Mouse (Mus musculus): ENCODE measurements around the gene Afg3l1. TPM values are rescaled to one million over a fixed set of nuclear protein-coding genes. Genes with fewer than 3 reads are reported as not detected.
A peak's percentile ranks its signal among the peaks of the same experiment; 100 is the strongest.
"Not testable (repeated sequence)": the region's sequence is repeated elsewhere in the genome, so short reads cannot be mapped to it uniquely, and the experiment has no call there.

The Afg3l1 gene
- polyA plus RNA-seq (2012; rRNA removed): 28.2 and 32.5 TPM in 2 replicates

- Histone ChIP-seq H3K27ac (ENCODE audit: insufficient read depth, low read length) (peak within 1 kb of the TSS; percentile 85), H3K4me3 (replicated peaks; ENCODE audit: insufficient read depth, low read depth, low read length) (peak within 1 kb of the TSS; percentile 92), H3K4me1 (ENCODE audit: control insufficient read depth, insufficient read depth, low read length) (peaks cover 10% of the 10 kb centered on the region; the same call in 1 of the 2 replicates), H3K27me3 (ENCODE audit: control insufficient read depth, insufficient read depth, low read length) (no peaks in the 10 kb centered on the region)
- under 1% methylated on average over 58 of the region's 58 CpGs for WGBS
- TF ChIP-seq POLR2A (IDR thresholded peaks at IDR 0.05; ENCODE audit: borderline replicate concordance, insufficient read depth, low read length) (peak; percentile 74), CTCF (IDR thresholded peaks at IDR 0.05; ENCODE audit: borderline replicate concordance, insufficient read depth, low read depth, low read length) (no peak)
- DNase-seq: peak; percentile 95 to 97
Observed at GRCm38 (mm10) chr8:123477737-123478258, at the start of gene Afg3l1. TSS of gene Afg3l1 (plus strand) at chr8:123477903.

GRCm38 (mm10) chr8:123428343-123428893, 49.3 kb upstream of the Afg3l1 start:
- peaks cover 13% of the 10 kb centered on the region for H3K4me1 ChIP-seq (ENCODE audit: control insufficient read depth, insufficient read depth, low read length)
- H3K27ac ChIP-seq (ENCODE audit: insufficient read depth, low read length): no peak overlapping the region
- 97% methylated on average over 29 of the region's 29 CpGs for WGBS
- no peak overlapping the region for H3K4me3 ChIP-seq (replicated peaks; ENCODE audit: insufficient read depth, low read depth, low read length)
- DNase-seq: no peak
- no peak for TF ChIP-seq CTCF (IDR thresholded peaks at IDR 0.05; ENCODE audit: borderline replicate concordance, insufficient read depth, low read depth, low read length)
- no peak for TF ChIP-seq POLR2A (IDR thresholded peaks at IDR 0.05; ENCODE audit: borderline replicate concordance, insufficient read depth, low read length)
- no peaks in the 10 kb centered on the region for H3K27me3 ChIP-seq (ENCODE audit: control insufficient read depth, insufficient read depth, low read length)

- 97% methylated on average over 23 of the region's 23 CpGs for WGBS
- Histone ChIP-seq H3K27ac (ENCODE audit: insufficient read depth, low read length) (no peak overlapping the region), H3K4me1 (ENCODE audit: control insufficient read depth, insufficient read depth, low read length) (peaks cover 11% of the 10 kb centered on the region), H3K27me3 (ENCODE audit: control insufficient read depth, insufficient read depth, low read length) (no peaks in the 10 kb centered on the region), H3K4me3 (replicated peaks; ENCODE audit: insufficient read depth, low read depth, low read length) (no peak overlapping the region)
- DNase-seq: no peak
- TF ChIP-seq CTCF (IDR thresholded peaks at IDR 0.05; ENCODE audit: borderline replicate concordance, insufficient read depth, low read depth, low read length) (no peak), POLR2A (IDR thresholded peaks at IDR 0.05; ENCODE audit: borderline replicate concordance, insufficient read depth, low read length) (no peak)
Observed at GRCm38 (mm10) chr8:123428939-123429721, 48.6 kb upstream of the Afg3l1 start.

GRCm38 (mm10) chr8:123429722-123430013, 48.0 kb upstream of the Afg3l1 start:
- DNase-seq; H3K27ac ChIP-seq (ENCODE audit: insufficient read depth, low read length); H3K27me3 ChIP-seq (ENCODE audit: control insufficient read depth, insufficient read depth, low read length); H3K4me3 ChIP-seq (replicated peaks; ENCODE audit: insufficient read depth, low read depth, low read length): not testable (repeated sequence)
- WGBS: 96% methylated on average over 15 of the region's 15 CpGs
- peaks cover 14% of the 10 kb centered on the region for H3K4me1 ChIP-seq (ENCODE audit: control insufficient read depth, insufficient read depth, low read length)

GRCm38 (mm10) chr8:123430936-123431335, 46.8 kb upstream of the Afg3l1 start:
- peaks cover 13% of the 10 kb centered on the region; the same call in 1 of the 2 replicates for H3K4me1 ChIP-seq (ENCODE audit: control insufficient read depth, insufficient read depth, low read length)
- not testable (repeated sequence) for DNase-seq; H3K27me3 ChIP-seq (ENCODE audit: control insufficient read depth, insufficient read depth, low read length); H3K27ac ChIP-seq (ENCODE audit: insufficient read depth, low read length); H3K4me3 ChIP-seq (replicated peaks; ENCODE audit: insufficient read depth, low read depth, low read length)
- 90% methylated on average over 8 of the region's 8 CpGs for WGBS

GRCm38 (mm10) chr8:123431616-123432365, 45.9 kb upstream of the Afg3l1 start:
- H3K27ac ChIP-seq (ENCODE audit: insufficient read depth, low read length): no peak overlapping the region
- no peaks in the 10 kb centered on the region for H3K27me3 ChIP-seq (ENCODE audit: control insufficient read depth, insufficient read depth, low read length)
- WGBS: 96% methylated on average over 25 of the region's 25 CpGs
- peaks cover 13% of the 10 kb centered on the region; the same call in 1 of the 2 replicates for H3K4me1 ChIP-seq (ENCODE audit: control insufficient read depth, insufficient read depth, low read length)
- H3K4me3 ChIP-seq (replicated peaks; ENCODE audit: insufficient read depth, low read depth, low read length): no peak overlapping the region
- DNase-seq: no peak
- TF ChIP-seq CTCF (IDR thresholded peaks at IDR 0.05; ENCODE audit: borderline replicate concordance, insufficient read depth, low read depth, low read length) (no peak), POLR2A (IDR thresholded peaks at IDR 0.05; ENCODE audit: borderline replicate concordance, insufficient read depth, low read length) (no peak)

- Histone ChIP-seq H3K27ac (ENCODE audit: insufficient read depth, low read length) (no peak overlapping the region), H3K4me1 (ENCODE audit: control insufficient read depth, insufficient read depth, low read length) (peaks cover 8% of the 10 kb centered on the region; the same call in 1 of the 2 replicates)
- WGBS: 96% methylated on average over 16 of the region's 16 CpGs
Observed at GRCm38 (mm10) chr8:123432381-123432780, 45.3 kb upstream of the Afg3l1 start.

GRCm38 (mm10) chr8:123433241-123433974, 44.3 kb upstream of the Afg3l1 start:
- not testable (repeated sequence) for H3K4me1 ChIP-seq (ENCODE audit: control insufficient read depth, insufficient read depth, low read length); H3K27me3 ChIP-seq (ENCODE audit: control insufficient read depth, insufficient read depth, low read length); H3K4me3 ChIP-seq (replicated peaks; ENCODE audit: insufficient read depth, low read depth, low read length); DNase-seq
- WGBS: 98% methylated on average over 47 of the region's 47 CpGs
- peak overlapping the region; percentile 30; the same call in 1 of the 2 replicates for H3K27ac ChIP-seq (ENCODE audit: insufficient read depth, low read length)

More at GRCm38 (mm10) chr8:123432381-123432780, 45.3 kb upstream of the Afg3l1 start:
- no peak for DNase-seq
- no peak for TF ChIP-seq CTCF (IDR thresholded peaks at IDR 0.05; ENCODE audit: borderline replicate concordance, insufficient read depth, low read depth, low read length)
- TF ChIP-seq POLR2A (IDR thresholded peaks at IDR 0.05; ENCODE audit: borderline replicate concordance, insufficient read depth, low read length): no peak
- H3K27me3 ChIP-seq (ENCODE audit: control insufficient read depth, insufficient read depth, low read length): no peaks in the 10 kb centered on the region
- no peak overlapping the region for H3K4me3 ChIP-seq (replicated peaks; ENCODE audit: insufficient read depth, low read depth, low read length)

Data from cerebellum, adult 2 months (tissue).